Mouse (Mus musculus) thymus, postnatal 14 days (tissue): ENCODE measurements around the gene Spns3.

Source experiments
- DNase-seq: peaks from one replicate; pipeline ENCODE4 v3.0.0; 2021

Spns3 gene

GRCm38 (mm10) chr11:72507651-72508050, 42.7 kb downstream of the Spns3 start:
- no peak for DNase-seq

- DNase-seq: no peak
Observed at GRCm38 (mm10) chr11:72504016-72504797, 46.1 kb downstream of the Spns3 start.

- DNase-seq: no peak
Observed at GRCm38 (mm10) chr11:72503501-72503921, 46.8 kb downstream of the Spns3 start.

- DNase-seq: no peak
Observed at GRCm38 (mm10) chr11:72502236-72502635, 48.1 kb downstream of the Spns3 start.

- no peak for DNase-seq
Observed at GRCm38 (mm10) chr11:72501426-72502002, 48.8 kb downstream of the Spns3 start.

- DNase-seq: no peak
Observed at GRCm38 (mm10) chr11:72500139-72500538, 50.2 kb downstream of the Spns3 start.

GRCm38 (mm10) chr11:72497367-72497766, 52.9 kb downstream of the Spns3 start:
- DNase-seq: no peak

- no peak for DNase-seq
Observed at GRCm38 (mm10) chr11:72496775-72497174, 53.5 kb downstream of the Spns3 start.

GRCm38 (mm10) chr11:72496066-72496465, 54.2 kb downstream of the Spns3 start:
- DNase-seq: no peak

- no peak for DNase-seq
Observed at GRCm38 (mm10) chr11:72494046-72494988, 56.0 kb downstream of the Spns3 start.

GRCm38 (mm10) chr11:72491130-72491960, 59.0 kb downstream of the Spns3 start:
- no peak for DNase-seq

GRCm38 (mm10) chr11:72489881-72490301, 60.4 kb downstream of the Spns3 start, which contains the start of gene Spns2:
Spns2 (minus strand) TSS chr11:72489904.
- DNase-seq: peak; percentile 91

GRCm38 (mm10) chr11:72489397-72489796, 60.9 kb downstream of the Spns3 start:
- peak; percentile 22 for DNase-seq

- DNase-seq: peak; percentile 15
Observed at GRCm38 (mm10) chr11:72488753-72489271, 61.5 kb downstream of the Spns3 start.

GRCm38 (mm10) chr11:72487739-72488138, 62.6 kb downstream of the Spns3 start:
- DNase-seq: no peak

- DNase-seq: no peak
Observed at GRCm38 (mm10) chr11:72487171-72487570, 63.1 kb downstream of the Spns3 start.

- no peak for DNase-seq
Observed at GRCm38 (mm10) chr11:72485960-72486359, 64.3 kb downstream of the Spns3 start.

GRCm38 (mm10) chr11:72485157-72485556, 65.1 kb downstream of the Spns3 start:
- DNase-seq: no peak

GRCm38 (mm10) chr11:72484549-72484948, 65.8 kb downstream of the Spns3 start:
- no peak for DNase-seq

- no peak for DNase-seq
Observed at GRCm38 (mm10) chr11:72481952-72482351, 68.4 kb downstream of the Spns3 start.

- no peak for DNase-seq
Observed at GRCm38 (mm10) chr11:72481313-72481712, 69.0 kb downstream of the Spns3 start.

- no peak for DNase-seq
Observed at GRCm38 (mm10) chr11:72479499-72479898, 70.8 kb downstream of the Spns3 start.
